Mouse (Mus musculus) embryo, embryonic 10.5 days (tissue): ENCODE measurements at regions not wholly inside any gene's neighbourhood (a gene's known extent, or its start where the extent isn't known, plus 50 kb on each side); places are given as distances from the start of the nearest gene placed in this dataset.
A peak's percentile ranks its signal among the peaks of the same experiment; 100 is the strongest.

Experiments
- DNase-seq: peaks from one replicate; pipeline ENCODE4 v3.0.0-alpha.2; 2015; ENCODE audit warnings: low spot score

- no peak for DNase-seq
Observed at GRCm38 (mm10) chr2:17290709-17291108, 440.6 kb downstream of the Nebl start.

- DNase-seq: no peak
Observed at GRCm38 (mm10) chr2:17287598-17287997, 443.7 kb downstream of the Nebl start.

- no peak for DNase-seq
Observed at GRCm38 (mm10) chr2:17249960-17250359, 481.3 kb downstream of the Nebl start.

- no peak for DNase-seq
Observed at GRCm38 (mm10) chr2:17245821-17246220, 485.4 kb downstream of the Nebl start.

- DNase-seq: no peak
Observed at GRCm38 (mm10) chr2:17215607-17216006, 515.7 kb downstream of the Nebl start.

- DNase-seq: no peak
Observed at GRCm38 (mm10) chr2:17214881-17215280, 516.4 kb downstream of the Nebl start.

GRCm38 (mm10) chr2:17212566-17212965, 518.7 kb downstream of the Nebl start:
- DNase-seq: no peak

- no peak for DNase-seq
Observed at GRCm38 (mm10) chr2:17211105-17211504, 520.2 kb downstream of the Nebl start.

GRCm38 (mm10) chr2:17193611-17194010, 537.7 kb downstream of the Nebl start:
- DNase-seq: no peak

- DNase-seq: no peak
Observed at GRCm38 (mm10) chr2:17189169-17189568, 542.1 kb downstream of the Nebl start.

GRCm38 (mm10) chr2:17187822-17188221, 543.4 kb downstream of the Nebl start:
- DNase-seq: peak; percentile 13

GRCm38 (mm10) chr2:17183696-17184095, 547.6 kb downstream of the Nebl start:
- DNase-seq: no peak

- DNase-seq: no peak
Observed at GRCm38 (mm10) chr2:17181597-17181996, 549.7 kb downstream of the Nebl start.

GRCm38 (mm10) chr2:17168896-17169295, 562.4 kb downstream of the Nebl start:
- no peak for DNase-seq

- DNase-seq: no peak
Observed at GRCm38 (mm10) chr2:17165016-17165415, 566.2 kb downstream of the Nebl start.

- no peak for DNase-seq
Observed at GRCm38 (mm10) chr2:17158463-17158862, 572.8 kb downstream of the Nebl start.

- DNase-seq: no peak
Observed at GRCm38 (mm10) chr2:17157336-17157735, 573.9 kb downstream of the Nebl start.

GRCm38 (mm10) chr2:17155596-17155995, 575.7 kb downstream of the Nebl start:
- no peak for DNase-seq

GRCm38 (mm10) chr2:17123626-17124025, 607.6 kb downstream of the Nebl start:
- peak; percentile 6 for DNase-seq

- DNase-seq: no peak
Observed at GRCm38 (mm10) chr2:17117292-17117691, 614.0 kb downstream of the Nebl start.

GRCm38 (mm10) chr2:17111177-17111576, 620.1 kb downstream of the Nebl start:
- DNase-seq: no peak

- DNase-seq: no peak
Observed at GRCm38 (mm10) chr2:17101161-17101560, 630.1 kb downstream of the Nebl start.

- DNase-seq: no peak
Observed at GRCm38 (mm10) chr2:17097546-17097945, 633.7 kb downstream of the Nebl start.

GRCm38 (mm10) chr2:17091454-17091853, 639.8 kb downstream of the Nebl start:
- DNase-seq: no peak

- no peak for DNase-seq
Observed at GRCm38 (mm10) chr2:17081266-17081665, 650.0 kb downstream of the Nebl start.
